Mouse (Mus musculus) MEL (cell line): ENCODE measurements around the gene Trdmt1.

Experiments used
- CHD2 ChIP-seq: IDR thresholded peaks from 2 replicates; pipeline ENCODE4 v1.6.1; 2011; ENCODE audit warnings: low read length, improper control_type of control experiment
- CTCF ChIP-seq, 3 experiments: IDR thresholded peaks in 2 of 3; conservative IDR thresholded peaks in 1 of 3; 2 replicates each; pipeline ENCODE4 v1.5.1; 2011 to 2012; ENCODE audit warnings: low read length in 3 of 3, low read depth in 2 of 3, mild to moderate bottlenecking in 2 of 3, improper control_type of control experiment in 1 of 3, inconsistent platforms in 1 of 3, mixed read lengths in 1 of 3, moderate library complexity in 1 of 3; ENCODE audit not compliant: control insufficient read depth in 1 of 3, insufficient read depth in 1 of 3, poor library complexity in 1 of 3, severe bottlenecking in 1 of 3
- ETS1 ChIP-seq: IDR thresholded peaks from 2 replicates; pipeline ENCODE4 v1.6.1; 2012; ENCODE audit warnings: low read depth, mild to moderate bottlenecking, inconsistent platforms, low read length, improper control_type of control experiment, moderate library complexity
- MAX ChIP-seq: IDR thresholded peaks from 2 replicates; pipeline ENCODE4 v1.6.1; 2011; ENCODE audit warnings: low read length, improper control_type of control experiment
- MAZ ChIP-seq: IDR thresholded peaks from 2 replicates; pipeline ENCODE4 v1.6.1; 2012; ENCODE audit warnings: low read depth, mild to moderate bottlenecking, inconsistent platforms, low read length, improper control_type of control experiment
- NELFE ChIP-seq: IDR thresholded peaks from 2 replicates; pipeline ENCODE4 v1.6.1; 2011; ENCODE audit warnings: low read depth, low read length, improper control_type of control experiment
- POLR2A ChIP-seq, 2 experiments: IDR thresholded peaks; 2 replicates each; pipeline ENCODE4 v1.6.1; 2011 to 2012; ENCODE audit warnings: low read length in 2 of 2, mild to moderate bottlenecking in 2 of 2, control low read depth in 1 of 2, improper control_type of control experiment in 1 of 2, low read depth in 1 of 2, moderate library complexity in 1 of 2; ENCODE audit not compliant: control insufficient read depth in 1 of 2, insufficient read depth in 1 of 2, poor library complexity in 1 of 2
- SIN3A ChIP-seq: IDR thresholded peaks from 2 replicates; pipeline ENCODE4 v1.6.1; 2012; ENCODE audit warnings: low read length, improper control_type of control experiment, inconsistent platforms
- TBP ChIP-seq: IDR thresholded peaks from 2 replicates; pipeline ENCODE4 v1.8.0; 2011; ENCODE audit warnings: low read depth, low read length, improper control_type of control experiment
- TCF12 ChIP-seq: IDR thresholded peaks from 2 replicates; pipeline ENCODE4 v1.6.1; 2014; ENCODE audit warnings: low read depth, mild to moderate bottlenecking, inconsistent platforms, low read length, improper control_type of control experiment, moderate library complexity
- UBTF ChIP-seq: IDR thresholded peaks from 2 replicates; pipeline ENCODE4 v1.6.1; 2012; ENCODE audit warnings: low read depth, mild to moderate bottlenecking, inconsistent platforms, low read length, improper control_type of control experiment, moderate library complexity, borderline replicate concordance; ENCODE audit not compliant: insufficient read depth
- ZMIZ1 ChIP-seq: IDR thresholded peaks from 2 replicates; pipeline ENCODE4 v1.6.1; 2012; ENCODE audit warnings: low read depth, mild to moderate bottlenecking, inconsistent platforms, low read length, improper control_type of control experiment, moderate library complexity
- ZNF384 ChIP-seq: IDR thresholded peaks from 2 replicates; pipeline ENCODE4 v1.6.1; 2012; ENCODE audit warnings: low read depth, mild to moderate bottlenecking, inconsistent platforms, low read length, improper control_type of control experiment

DNA sequence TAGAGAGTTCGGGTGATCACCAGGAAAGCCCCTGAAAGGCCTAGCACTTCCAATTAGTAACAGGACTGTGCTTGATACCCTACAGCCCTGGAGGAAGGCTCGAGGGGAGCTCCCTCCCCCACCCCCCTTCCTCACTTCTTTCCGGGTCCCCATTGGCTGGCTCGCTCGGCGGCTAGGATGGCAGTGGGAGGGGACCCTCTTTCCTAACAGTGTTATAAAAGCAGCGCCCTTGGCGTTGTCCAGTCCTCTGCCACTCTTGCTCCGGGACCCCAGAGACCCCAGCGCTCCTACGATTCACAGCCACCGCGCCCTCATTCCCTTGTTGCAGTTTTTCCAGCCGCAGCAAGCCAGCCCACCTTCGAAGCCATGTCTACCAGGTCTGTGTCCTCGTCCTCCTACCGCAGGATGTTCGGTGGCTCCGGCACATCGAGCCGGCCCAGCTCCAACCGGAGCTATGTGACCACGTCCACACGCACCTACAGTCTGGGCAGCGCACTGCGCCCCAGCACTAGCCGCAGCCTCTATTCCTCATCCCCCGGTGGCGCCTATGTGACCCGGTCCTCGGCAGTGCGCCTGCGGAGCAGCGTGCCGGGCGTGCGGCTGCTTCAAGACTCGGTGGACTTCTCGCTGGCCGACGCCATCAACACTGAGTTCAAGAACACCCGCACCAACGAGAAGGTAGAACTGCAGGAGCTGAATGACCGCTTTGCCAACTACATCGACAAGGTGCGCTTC lies 29.8 kb upstream of the Trdmt1 start:
- TF ChIP-seq TCF12, result no peak; the same call in 1 of the 2 replicates
- TF ChIP-seq ZNF384, result no peak
- no peak; the same call in none of the 2 replicates for TF ChIP-seq SIN3A
- TF ChIP-seq POLR2A (IDR thresholded peaks at IDR 0.05; ENCODE audit: control insufficient read depth in 1 of 2, insufficient read depth in 1 of 2, low read depth in 1 of 2, low read length in 2 of 2, poor library complexity in 1 of 2), result peak; percentile 56 to 73; a peak in 1 of 4 replicates
- TF ChIP-seq MAX, result no peak
- TF ChIP-seq NELFE, result peak; percentile 67
- TF ChIP-seq UBTF, result no peak
- TF ChIP-seq CHD2, result no peak
- TF ChIP-seq MAZ, result peak; percentile 83
- no peak; the same call in 1 of the 2 replicates for TF ChIP-seq ZMIZ1
- no peak for TF ChIP-seq CTCF (IDR thresholded peaks at IDR 0.05 in 2 of 3, conservative IDR thresholded peaks at IDR 0.05 in 1 of 3; ENCODE audit: control insufficient read depth in 1 of 3, insufficient read depth in 1 of 3, low read depth in 2 of 3, low read length in 3 of 3, poor library complexity in 1 of 3, severe bottlenecking in 1 of 3)
- no peak for TF ChIP-seq ETS1
- peak; percentile 93 for TF ChIP-seq TBP
